Mouse (Mus musculus): ENCODE measurements at regions not wholly inside any gene's neighbourhood (a gene's known extent, or its start where the extent isn't known, plus 50 kb on each side); places are given as distances from the start of the nearest gene placed in this dataset.
A peak's percentile ranks its signal among the peaks of the same experiment; 100 is the strongest.
"Not testable (repeated sequence)": the region's sequence is repeated elsewhere in the genome, so short reads cannot be mapped to it uniquely, and the experiment has no call there.

GRCm38 (mm10) chr4:114296380-114296779 lies 110.1 kb upstream of the Trabd2b start:
- no peak for DNase-seq

GRCm38 (mm10) chr4:114298517-114298916 lies 108.0 kb upstream of the Trabd2b start:
- DNase-seq: not testable (repeated sequence)

- DNase-seq: peak in 1 of 2 experiments; percentile 18
Measured at GRCm38 (mm10) chr4:114300390-114301012, 106.0 kb upstream of the Trabd2b start.

GRCm38 (mm10) chr4:114304654-114305053 lies 101.9 kb upstream of the Trabd2b start:
- DNase-seq: peak; percentile 14 to 39

- no peak for DNase-seq
Measured at GRCm38 (mm10) chr4:114307491-114307890, 99.0 kb upstream of the Trabd2b start.

- DNase-seq: peak; percentile 51 to 57
Measured at GRCm38 (mm10) chr4:114308518-114308917, 98.0 kb upstream of the Trabd2b start.

- DNase-seq: peak in 1 of 2 experiments; percentile 10
Measured at GRCm38 (mm10) chr4:114315051-114315450, 91.5 kb upstream of the Trabd2b start.

GRCm38 (mm10) chr4:114315556-114315955 lies 91.0 kb upstream of the Trabd2b start:
- DNase-seq: peak; percentile 53 to 64

- DNase-seq: no peak
Measured at GRCm38 (mm10) chr4:114317076-114317475, 89.4 kb upstream of the Trabd2b start.

GRCm38 (mm10) chr4:114320076-114320475 lies 86.4 kb upstream of the Trabd2b start:
- no peak for DNase-seq

GRCm38 (mm10) chr4:114321516-114322339 lies 84.8 kb upstream of the Trabd2b start:
- peak in 1 of 2 experiments; percentile 12 for DNase-seq

GRCm38 (mm10) chr4:114329978-114330377 lies 76.5 kb upstream of the Trabd2b start:
- no peak for DNase-seq

- no peak for DNase-seq
Measured at GRCm38 (mm10) chr4:114331161-114331560, 75.4 kb upstream of the Trabd2b start.

GRCm38 (mm10) chr4:114334850-114335249 lies 71.7 kb upstream of the Trabd2b start:
- DNase-seq: no peak

- DNase-seq: peak; percentile 40 to 67
Measured at GRCm38 (mm10) chr4:114336029-114336746, 70.3 kb upstream of the Trabd2b start.

- DNase-seq: no peak
Measured at GRCm38 (mm10) chr4:114336747-114337090, 69.8 kb upstream of the Trabd2b start.

GRCm38 (mm10) chr4:114339793-114340192 lies 66.7 kb upstream of the Trabd2b start:
- peak; percentile 52 to 68 for DNase-seq

GRCm38 (mm10) chr4:114345154-114345553 lies 61.4 kb upstream of the Trabd2b start:
- DNase-seq: peak; percentile 36 to 58

- peak; percentile 71 to 76 for DNase-seq
Measured at GRCm38 (mm10) chr4:114346068-114346747, 60.3 kb upstream of the Trabd2b start.

GRCm38 (mm10) chr4:114346884-114347283 lies 59.6 kb upstream of the Trabd2b start:
- no peak for DNase-seq

GRCm38 (mm10) chr4:114349601-114350000 lies 56.9 kb upstream of the Trabd2b start:
- no peak for DNase-seq

GRCm38 (mm10) chr4:114351282-114351681 lies 55.2 kb upstream of the Trabd2b start:
- no peak for DNase-seq

- no peak for DNase-seq
Measured at GRCm38 (mm10) chr4:114353058-114353457, 53.5 kb upstream of the Trabd2b start.

Data from kidney, postnatal 4 days (tissue).